Mouse (Mus musculus): ENCODE results near the gene Mlst8.

DNA sequence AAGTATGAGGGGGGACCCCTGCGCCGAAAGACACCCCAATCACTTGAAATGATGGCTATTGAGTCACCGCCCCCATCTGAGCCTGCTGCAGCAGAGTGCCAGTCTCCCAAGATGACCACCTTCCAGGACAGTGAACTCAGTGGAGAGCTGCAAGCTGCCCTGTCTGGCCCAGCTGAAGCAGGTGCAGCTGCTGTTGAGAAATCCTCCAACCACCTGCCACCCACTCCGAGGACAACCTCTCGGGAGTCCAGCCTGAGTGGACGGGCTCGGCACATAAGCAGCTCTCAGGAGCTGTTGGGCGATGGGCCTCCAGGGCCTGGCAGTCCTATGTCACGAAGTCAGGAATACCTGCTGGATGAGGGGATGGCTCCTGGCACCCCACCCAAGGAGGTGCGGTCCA is 25.2 kb upstream of the Mlst8 start:
- TF ChIP-seq CTCF (IDR thresholded peaks at IDR 0.05; ENCODE audit: low read depth) (no peak), EP300 (IDR thresholded peaks at IDR 0.05; ENCODE audit: low read depth) (no peak)

Measured in liver, embryonic 14.5 days (tissue).